Mouse (Mus musculus) megakaryocyte, adult 5-6 weeks (primary cell): ENCODE data around the gene Dpep3. TPM values are rescaled to one million over a fixed set of nuclear protein-coding genes. Genes with fewer than 3 reads are reported as not detected.
A peak's percentile ranks its signal among the peaks of the same experiment; 100 is the strongest.

Experiments used
- ATAC-seq: 2 replicates; pipeline ENCODE4 v1.8.0; 2016; ENCODE audit warnings: mild to moderate bottlenecking, inconsistent platforms; ENCODE audit not compliant: poor library complexity, severe bottlenecking
- total RNA-seq, 2 experiments: library from RNA; stranded (forward) in 1 of 2; stranded (reverse) in 1 of 2; fragments of 153-499, 151-499 nt in 1 of 2; fragments of 221-1000, 200-1000 nt in 1 of 2; gene quantifications; 2 replicates each; pipeline versions ENCODE4 v1.2.3 to v1.2.4; 2015 to 2017

Gene Dpep3
- total RNA-seq, 2 experiments from 2014 or later, result not detected

GRCm38 (mm10) chr8:105936866-105937475, 42.3 kb downstream of the Dpep3 start:
- peak; percentile 90 for ATAC-seq

- ATAC-seq, result no peak
Measured at GRCm38 (mm10) chr8:105935863-105936603, 43.2 kb downstream of the Dpep3 start.

GRCm38 (mm10) chr8:105935105-105935504, 44.1 kb downstream of the Dpep3 start:
- no peak for ATAC-seq

GRCm38 (mm10) chr8:105933762-105934161, 45.5 kb downstream of the Dpep3 start, which contains the start of gene Ctrl:
Ctrl (minus strand) TSS chr8:105933862.
- ATAC-seq, result no peak

- no peak for ATAC-seq
Measured at GRCm38 (mm10) chr8:105932525-105932924, 46.7 kb downstream of the Dpep3 start.

GRCm38 (mm10) chr8:105931271-105931670, 48.0 kb downstream of the Dpep3 start:
- ATAC-seq, result no peak

- ATAC-seq, result peak; percentile 94
Measured at GRCm38 (mm10) chr8:105930602-105931001, 48.6 kb downstream of the Dpep3 start.

GRCm38 (mm10) chr8:105925123-105925522, 54.1 kb downstream of the Dpep3 start:
- ATAC-seq, result no peak

Other genes with a start within 250 kb of the Dpep3 start
- gene Gfod2, start 220.8 kb downstream of the Dpep3 start, total RNA-seq (2015), result 0.14 and 0.16 TPM in 2 replicates
- gene Gfod2, start 220.8 kb downstream of the Dpep3 start, total RNA-seq (2017), result 0.08 TPM in 1 of 2 replicates, not detected in the other
- 10.2 and 10.5 TPM in 2 replicates for gene Ranbp10, start 152.1 kb downstream of the Dpep3 start, total RNA-seq (2015)
- gene Ranbp10, start 152.1 kb downstream of the Dpep3 start, total RNA-seq (2017), result 6.4 and 7.0 TPM in 2 replicates
- not detected in 2 replicates for gene Tsnaxip1, start 151.7 kb downstream of the Dpep3 start, total RNA-seq (2015)
- not detected in 2 replicates for gene Tsnaxip1, start 151.7 kb downstream of the Dpep3 start, total RNA-seq (2017)
- gene Cenpt, start 126.2 kb downstream of the Dpep3 start, total RNA-seq (2015), result 12.4 and 18.3 TPM in 2 replicates
- gene Cenpt, start 126.2 kb downstream of the Dpep3 start, total RNA-seq (2017), result 16.7 and 25.0 TPM in 2 replicates
- 42.8 and 48.9 TPM in 2 replicates for gene Thap11, start 124.3 kb downstream of the Dpep3 start, total RNA-seq (2015)
- gene Thap11, start 124.3 kb downstream of the Dpep3 start, total RNA-seq (2017), result 38.5 and 42.6 TPM in 2 replicates
- gene Nutf2, start 118.8 kb downstream of the Dpep3 start, total RNA-seq (2015), result 103 and 117 TPM in 2 replicates
- gene Nutf2, start 118.8 kb downstream of the Dpep3 start, total RNA-seq (2017), result 40.9 and 54.5 TPM in 2 replicates
- gene Edc4, start 98.5 kb downstream of the Dpep3 start, total RNA-seq (2015), result 12.0 and 12.2 TPM in 2 replicates
- 23.8 and 27.5 TPM in 2 replicates for gene Edc4, start 98.5 kb downstream of the Dpep3 start, total RNA-seq (2017)
- 0.42 TPM in 1 of 2 replicates, not detected in the other for gene Nrn1l, start 85.9 kb downstream of the Dpep3 start, total RNA-seq (2015)
- gene Nrn1l, start 85.9 kb downstream of the Dpep3 start, total RNA-seq (2017), result not detected in 2 replicates
- 8.6 and 9.7 TPM in 2 replicates for gene Pskh1, start 79.0 kb downstream of the Dpep3 start, total RNA-seq (2015)
- gene Pskh1, start 79.0 kb downstream of the Dpep3 start, total RNA-seq (2017), result 10.7 and 13.3 TPM in 2 replicates
- 1.3 and 2.0 TPM in 2 replicates for gene Ctrl, start 45.6 kb downstream of the Dpep3 start, total RNA-seq (2015)
- gene Ctrl, start 45.6 kb downstream of the Dpep3 start, total RNA-seq (2017), result 0.55 and 1.1 TPM in 2 replicates
- 164 and 185 TPM in 2 replicates for gene Psmb10, start 41.0 kb downstream of the Dpep3 start, total RNA-seq (2015)
- 56.1 and 63.6 TPM in 2 replicates for gene Psmb10, start 41.0 kb downstream of the Dpep3 start, total RNA-seq (2017)
- 0.23 TPM in 1 of 2 replicates, not detected in the other for gene Lcat, start 36.0 kb downstream of the Dpep3 start, total RNA-seq (2015)
- gene Lcat, start 36.0 kb downstream of the Dpep3 start, total RNA-seq (2017), result 0.45 TPM in 1 of 2 replicates, not detected in the other
- 2.9 and 5.9 TPM in 2 replicates for gene Slc12a4, start 13.3 kb downstream of the Dpep3 start, total RNA-seq (2015)
- 2.1 and 9.4 TPM in 2 replicates for gene Slc12a4, start 13.3 kb downstream of the Dpep3 start, total RNA-seq (2017)
- 3.8 and 4.3 TPM in 2 replicates for gene Dus2, start 11.9 kb upstream of the Dpep3 start, total RNA-seq (2015)
- gene Dus2, start 11.9 kb upstream of the Dpep3 start, total RNA-seq (2017), result 6.0 and 6.9 TPM in 2 replicates
- gene Dpep2nb, start 26.5 kb upstream of the Dpep3 start, total RNA-seq (2015), result 0.20 TPM in 1 of 2 replicates, not detected in the other
- not detected in 2 replicates for gene Dpep2nb, start 26.5 kb upstream of the Dpep3 start, total RNA-seq (2017)
- gene Ddx28, start 32.5 kb upstream of the Dpep3 start, total RNA-seq (2015), result 8.8 and 9.6 TPM in 2 replicates
- 13.7 and 13.9 TPM in 2 replicates for gene Ddx28, start 32.5 kb upstream of the Dpep3 start, total RNA-seq (2017)
- 104 and 108 TPM in 2 replicates for gene Nfatc3, start 79.4 kb upstream of the Dpep3 start, total RNA-seq (2015)
- gene Nfatc3, start 79.4 kb upstream of the Dpep3 start, total RNA-seq (2017), result 26.5 and 38.4 TPM in 2 replicates
- not detected in 2 replicates for gene Esrp2, start 157.5 kb upstream of the Dpep3 start, total RNA-seq (2015)
- not detected in 2 replicates for gene Esrp2, start 157.5 kb upstream of the Dpep3 start, total RNA-seq (2017)
- gene Pla2g15, start 171.0 kb upstream of the Dpep3 start, total RNA-seq (2015), result 13.8 and 15.8 TPM in 2 replicates
- gene Pla2g15, start 171.0 kb upstream of the Dpep3 start, total RNA-seq (2017), result 12.9 and 15.8 TPM in 2 replicates
- 9.7 and 10.3 TPM in 2 replicates for gene Slc7a6, start 189.4 kb upstream of the Dpep3 start, total RNA-seq (2015)
- gene Slc7a6, start 189.4 kb upstream of the Dpep3 start, total RNA-seq (2017), result 7.6 and 9.4 TPM in 2 replicates
- gene Slc7a6os, start 231.5 kb upstream of the Dpep3 start, total RNA-seq (2015), result 34.1 and 36.0 TPM in 2 replicates
- gene Slc7a6os, start 231.5 kb upstream of the Dpep3 start, total RNA-seq (2017), result 24.8 and 34.4 TPM in 2 replicates
- gene Prmt7, start 231.5 kb upstream of the Dpep3 start, total RNA-seq (2015), result 2.7 and 3.7 TPM in 2 replicates
- gene Prmt7, start 231.5 kb upstream of the Dpep3 start, total RNA-seq (2017), result 10.3 and 11.6 TPM in 2 replicates